Mouse (Mus musculus) liver, adult 2 months (tissue): ENCODE data around the gene Abhd10.

Source experiments
- CTCF ChIP-seq: fragments of 200-500 bp; IDR thresholded peaks from 2 replicates; pipeline ENCODE4 v1.5.1; 2011; ENCODE audit warnings: low read depth, low read length, control low read depth
- POLR2A ChIP-seq: fragments of 200-500 bp; IDR thresholded peaks from 2 replicates; pipeline ENCODE4 v1.6.1; 2011; ENCODE audit warnings: low read length, control low read depth; ENCODE audit not compliant: insufficient read depth; ENCODE audit errors: extremely low read depth

DNA sequence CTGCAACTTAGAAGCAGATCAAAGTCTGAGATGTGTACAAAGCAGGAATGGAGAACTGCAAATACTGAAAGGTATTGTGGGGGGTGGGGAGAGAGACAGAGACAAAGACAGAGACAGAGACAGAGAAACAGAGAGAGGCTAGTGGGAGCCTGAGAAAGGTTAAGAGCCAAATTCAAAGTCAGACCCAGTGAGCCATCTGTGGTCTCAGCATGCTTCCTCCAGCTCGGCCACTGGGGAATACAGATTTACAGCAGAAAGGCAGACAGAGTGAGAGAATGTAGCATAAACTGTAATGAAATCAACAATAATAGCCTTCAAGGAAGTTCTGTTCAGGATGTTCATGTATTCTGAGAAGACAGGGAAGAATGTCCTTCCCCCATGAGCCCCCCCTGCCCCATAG, 28.9 kb downstream of the Abhd10 start:
- TF ChIP-seq CTCF (no peak), POLR2A (no peak)
